Mouse (Mus musculus) inflammation-experienced regulatory T-cells, adult 6 months (primary cell): ENCODE results near the gene Prss35. TPM values are rescaled to one million over a fixed set of nuclear protein-coding genes. Genes with fewer than 3 reads are reported as not detected.

ENCODE experiments used
- ATAC-seq: one replicate; pipeline ENCODE4 v1.8.0; 2017
- polyA plus RNA-seq, 3 experiments: library from polyadenylated mRNA; unstranded; fragments of 100-300 nt; shearing (Covaris generic); gene quantifications; one replicate each; pipeline ENCODE4 v1.2.1; 2017

Gene Prss35
- polyA plus RNA-seq, 3 experiments from 2014 or later: not detected

GRCm38 (mm10) chr9:86734795-86735194, 8.7 kb upstream of the Prss35 start:
- no peak for ATAC-seq

GRCm38 (mm10) chr9:86736991-86737390, 6.5 kb upstream of the Prss35 start:
- ATAC-seq: no peak

- ATAC-seq: no peak
Observed at GRCm38 (mm10) chr9:86738067-86738466, 5.4 kb upstream of the Prss35 start.

GRCm38 (mm10) chr9:86738801-86739200, 4.6 kb upstream of the Prss35 start:
- ATAC-seq: no peak

- ATAC-seq: no peak
Observed at GRCm38 (mm10) chr9:86739971-86740370, 3.5 kb upstream of the Prss35 start.

GRCm38 (mm10) chr9:86744041-86744440, 592 bp downstream of the Prss35 start:
- ATAC-seq: no peak

- ATAC-seq: peak; percentile 41
Observed at GRCm38 (mm10) chr9:86745926-86746581, 2.6 kb downstream of the Prss35 start.

- ATAC-seq: no peak
Observed at GRCm38 (mm10) chr9:86762477-86763376, 19.3 kb downstream of the Prss35 start.

- ATAC-seq: no peak
Observed at GRCm38 (mm10) chr9:86764002-86764401, 20.6 kb downstream of the Prss35 start.

- ATAC-seq: no peak
Observed at GRCm38 (mm10) chr9:86766991-86767390, 23.5 kb downstream of the Prss35 start.

GRCm38 (mm10) chr9:86772897-86773296, 29.4 kb downstream of the Prss35 start:
- ATAC-seq: no peak

GRCm38 (mm10) chr9:86773996-86774395, 30.5 kb downstream of the Prss35 start:
- ATAC-seq: no peak

GRCm38 (mm10) chr9:86775374-86775773, 31.9 kb downstream of the Prss35 start:
- no peak for ATAC-seq

- ATAC-seq: no peak
Observed at GRCm38 (mm10) chr9:86777309-86777708, 33.9 kb downstream of the Prss35 start.

GRCm38 (mm10) chr9:86778212-86778611, 34.8 kb downstream of the Prss35 start:
- no peak for ATAC-seq

- no peak for ATAC-seq
Observed at GRCm38 (mm10) chr9:86781426-86781825, 38.0 kb downstream of the Prss35 start.

GRCm38 (mm10) chr9:86782836-86783235, 39.4 kb downstream of the Prss35 start:
- no peak for ATAC-seq

- no peak for ATAC-seq
Observed at GRCm38 (mm10) chr9:86789186-86789585, 45.7 kb downstream of the Prss35 start.

- no peak for ATAC-seq
Observed at GRCm38 (mm10) chr9:86791927-86792326, 48.5 kb downstream of the Prss35 start.

- no peak for ATAC-seq
Observed at GRCm38 (mm10) chr9:86795236-86795635, 51.8 kb downstream of the Prss35 start.

GRCm38 (mm10) chr9:86797553-86797952, 54.1 kb downstream of the Prss35 start:
- ATAC-seq: no peak

- ATAC-seq: no peak
Observed at GRCm38 (mm10) chr9:86798129-86798528, 54.7 kb downstream of the Prss35 start.

- no peak for ATAC-seq
Observed at GRCm38 (mm10) chr9:86798686-86799085, 55.2 kb downstream of the Prss35 start.

- ATAC-seq: no peak
Observed at GRCm38 (mm10) chr9:86799099-86799498, 55.6 kb downstream of the Prss35 start.
